Mouse (Mus musculus): Measurements from ENCODE around the gene Samhd1.

The Samhd1 gene

GRCm38 (mm10) chr2:157100319-157100605, 34.8 kb downstream of the Samhd1 start:
- no peak for DNase-seq (ENCODE audit: extremely low spot score, low read depth, low spot score)

- no peak for DNase-seq (ENCODE audit: extremely low spot score, low read depth, low spot score)
Observed at GRCm38 (mm10) chr2:157099532-157100318, 35.3 kb downstream of the Samhd1 start.

- no peak for DNase-seq (ENCODE audit: extremely low spot score, low read depth, low spot score)
Observed at GRCm38 (mm10) chr2:157095005-157095755, 39.9 kb downstream of the Samhd1 start.

- no peak for DNase-seq (ENCODE audit: extremely low spot score, low read depth, low spot score)
Observed at GRCm38 (mm10) chr2:157092024-157092423, 43.0 kb downstream of the Samhd1 start.

- DNase-seq (ENCODE audit: extremely low spot score, low read depth, low spot score): no peak
Observed at GRCm38 (mm10) chr2:157087536-157088317, 47.3 kb downstream of the Samhd1 start.

GRCm38 (mm10) chr2:157086796-157087195, 48.3 kb downstream of the Samhd1 start, which contains the start of gene Tldc2:
Gene Tldc2 (plus strand): TSS chr2:157087055.
- no peak for DNase-seq (ENCODE audit: extremely low spot score, low read depth, low spot score)

GRCm38 (mm10) chr2:157084831-157085585, 50.1 kb downstream of the Samhd1 start:
- DNase-seq (ENCODE audit: extremely low spot score, low read depth, low spot score): no peak

GRCm38 (mm10) chr2:157081960-157082359, 53.1 kb downstream of the Samhd1 start:
- no peak for DNase-seq (ENCODE audit: extremely low spot score, low read depth, low spot score)

GRCm38 (mm10) chr2:157081331-157081730, 53.7 kb downstream of the Samhd1 start:
- DNase-seq (ENCODE audit: extremely low spot score, low read depth, low spot score): no peak

GRCm38 (mm10) chr2:157079701-157080180, 55.3 kb downstream of the Samhd1 start:
- DNase-seq (ENCODE audit: extremely low spot score, low read depth, low spot score): no peak

GRCm38 (mm10) chr2:157078793-157079700, 56.0 kb downstream of the Samhd1 start, which contains the start of gene Soga1:
Gene Soga1 (minus strand): TSS chr2:157079254.
- no peak for DNase-seq (ENCODE audit: extremely low spot score, low read depth, low spot score)

- no peak for DNase-seq (ENCODE audit: extremely low spot score, low read depth, low spot score)
Observed at GRCm38 (mm10) chr2:157078059-157078792, 56.8 kb downstream of the Samhd1 start.

- DNase-seq (ENCODE audit: extremely low spot score, low read depth, low spot score): no peak
Observed at GRCm38 (mm10) chr2:157077641-157078058, 57.4 kb downstream of the Samhd1 start.

- DNase-seq (ENCODE audit: extremely low spot score, low read depth, low spot score): no peak
Observed at GRCm38 (mm10) chr2:157077160-157077559, 57.9 kb downstream of the Samhd1 start.

GRCm38 (mm10) chr2:157076585-157076984, 58.5 kb downstream of the Samhd1 start:
- DNase-seq (ENCODE audit: extremely low spot score, low read depth, low spot score): no peak

GRCm38 (mm10) chr2:157075685-157076084, 59.4 kb downstream of the Samhd1 start:
- DNase-seq (ENCODE audit: extremely low spot score, low read depth, low spot score): no peak

- no peak for DNase-seq (ENCODE audit: extremely low spot score, low read depth, low spot score)
Observed at GRCm38 (mm10) chr2:157075226-157075625, 59.8 kb downstream of the Samhd1 start.

GRCm38 (mm10) chr2:157074772-157075171, 60.3 kb downstream of the Samhd1 start:
- DNase-seq (ENCODE audit: extremely low spot score, low read depth, low spot score): no peak

GRCm38 (mm10) chr2:157074186-157074724, 60.8 kb downstream of the Samhd1 start:
- DNase-seq (ENCODE audit: extremely low spot score, low read depth, low spot score): no peak

Measured in hindlimb bud, embryonic 11.5 days (tissue).